Mouse (Mus musculus) intestine, embryonic 15.5 days (tissue): ENCODE results near the gene Gm31371. TPM values are rescaled to one million over a fixed set of nuclear protein-coding genes. Genes with fewer than 3 reads are reported as not detected.
"Not testable (repeated sequence)": the region's sequence is repeated elsewhere in the genome, so short reads cannot be mapped to it uniquely, and the experiment has no call there.

Experiments
- ATAC-seq: fragments of 200-750 bp; cut with Nextera tagmentation; 2 replicates; pipeline ENCODE4 v1.8.0; 2017; ENCODE audit warnings: moderate TSS enrichment, moderate library complexity
- H3K27ac ChIP-seq: fragments of 300-500 bp; sonication (generic); 2 replicates; pipeline ENCODE4 v1.5.1; 2015; ENCODE audit warnings: mild to moderate bottlenecking, inconsistent platforms
- H3K27me3 ChIP-seq: fragments of 300-500 bp; sonication (generic); replicated peaks from 2 replicates; pipeline ENCODE4 v1.6.1; 2015; ENCODE audit warnings: inconsistent platforms
- H3K36me3 ChIP-seq: fragments of 300-500 bp; sonication (generic); 2 replicates; pipeline ENCODE4 v1.6.1; 2015; ENCODE audit warnings: inconsistent platforms
- H3K4me1 ChIP-seq: fragments of 300-500 bp; sonication (generic); replicated peaks from 2 replicates; pipeline ENCODE4 v1.6.1; 2015; ENCODE audit warnings: inconsistent platforms
- H3K4me2 ChIP-seq: fragments of 300-500 bp; sonication (generic); replicated peaks from 2 replicates; pipeline ENCODE4 v1.6.1; 2015; ENCODE audit warnings: mild to moderate bottlenecking, inconsistent platforms
- H3K4me3 ChIP-seq: fragments of 300-500 bp; sonication (generic); replicated peaks from 2 replicates; pipeline ENCODE4 v1.5.1; 2015; ENCODE audit warnings: inconsistent platforms
- H3K9ac ChIP-seq: fragments of 300-500 bp; sonication (generic); 2 replicates; pipeline ENCODE4 v1.6.1; 2015; ENCODE audit warnings: inconsistent platforms
- H3K9me3 ChIP-seq: fragments of 300-500 bp; sonication (generic); 2 replicates; pipeline ENCODE4 v1.6.1; 2016; ENCODE audit warnings: inconsistent platforms
- WGBS: fragments of 180-500 bp; shearing (Covaris S2); methylation state at CpG from one replicate; pipeline ENCODE4 v1.1.7; 2015; 5-methylcytosine and 5-hydroxymethylcytosine counted together
- polyA plus RNA-seq: library from polyadenylated mRNA; unstranded; fragments of >200 nt; fragmentation: Nextera tagmentation; extraction: Ambion mirVana; gene quantifications from 2 replicates; pipeline ENCODE4 v1.2.1, GENCODE M21; 2015

Gm31371 gene
- 0.10 TPM in 1 of 2 replicates, not detected in the other for polyA plus RNA-seq

GRCm38 (mm10) chr8:19903092-19903491 is at the start of gene Gm31371:
Gene Gm31371 (plus strand): TSS chr8:19903392.
- H3K27me3 ChIP-seq, H3K4me2 ChIP-seq, H3K4me1 ChIP-seq, H3K9me3 ChIP-seq, ATAC-seq, H3K36me3 ChIP-seq, H3K9ac ChIP-seq, H3K27ac ChIP-seq, H3K4me3 ChIP-seq: not testable (repeated sequence)
- WGBS = 66% methylated on average over 2 of the region's 4 CpGs

- not testable (repeated sequence) for H3K36me3 ChIP-seq, H3K4me2 ChIP-seq, H3K4me3 ChIP-seq, H3K9me3 ChIP-seq, H3K4me1 ChIP-seq, ATAC-seq, H3K9ac ChIP-seq, H3K27me3 ChIP-seq
- H3K27ac ChIP-seq = 0 out of 2 replicates have a peak overlapping the region, but pooled peaks have one; percentile 13
- WGBS = 79% methylated on average over 7 of the region's 8 CpGs
These were observed 3.3 kb downstream of the Gm31371 start for GRCm38 (mm10) chr8:19906425-19907055.

GRCm38 (mm10) chr8:19908841-19909321 is 5.7 kb downstream of the Gm31371 start:
- not testable (repeated sequence) for H3K9ac ChIP-seq, H3K36me3 ChIP-seq, ATAC-seq, H3K4me3 ChIP-seq, H3K9me3 ChIP-seq, H3K27me3 ChIP-seq, H3K4me2 ChIP-seq, H3K27ac ChIP-seq, H3K4me1 ChIP-seq
- 75% methylated on average over 6 of the region's 6 CpGs for WGBS

- H3K4me3 ChIP-seq, H3K4me1 ChIP-seq, H3K27ac ChIP-seq, H3K4me2 ChIP-seq, H3K36me3 ChIP-seq, ATAC-seq, H3K27me3 ChIP-seq, H3K9me3 ChIP-seq, H3K9ac ChIP-seq: not testable (repeated sequence)
- WGBS = 81% methylated on average over 2 of the region's 3 CpGs
These were observed 15.9 kb downstream of the Gm31371 start for GRCm38 (mm10) chr8:19919086-19919485.

- 100% methylated on average over 1 of the region's 6 CpGs for WGBS
- not testable (repeated sequence) for H3K4me3 ChIP-seq, H3K27ac ChIP-seq, H3K9ac ChIP-seq, H3K4me1 ChIP-seq, H3K4me2 ChIP-seq, ATAC-seq, H3K27me3 ChIP-seq, H3K9me3 ChIP-seq, H3K36me3 ChIP-seq
These were observed 31.1 kb downstream of the Gm31371 start for GRCm38 (mm10) chr8:19934274-19934673.

- not testable (repeated sequence) for ATAC-seq, H3K4me1 ChIP-seq, H3K27ac ChIP-seq, H3K4me2 ChIP-seq, H3K9me3 ChIP-seq, H3K36me3 ChIP-seq, H3K27me3 ChIP-seq, H3K9ac ChIP-seq, H3K4me3 ChIP-seq
- 62% methylated on average over 2 of the region's 2 CpGs for WGBS
These were observed 32.4 kb downstream of the Gm31371 start for GRCm38 (mm10) chr8:19935541-19936030.

GRCm38 (mm10) chr8:19960935-19961334 is 57.7 kb downstream of the Gm31371 start:
- Histone ChIP-seq H3K4me3 (no peak overlapping the region), H3K4me2 (no peak overlapping the region), H3K27ac (no peak overlapping the region), H3K4me1 (no peaks in the 10 kb centered on the region), H3K9me3 (no peaks in the 10 kb centered on the region), H3K9ac (no peak overlapping the region), H3K36me3 (no peaks in the 10 kb centered on the region), H3K27me3 (no peaks in the 10 kb centered on the region)
- 78% methylated on average over 2 of the region's 2 CpGs for WGBS
- no peak for ATAC-seq

- not testable (repeated sequence) for H3K9ac ChIP-seq, H3K27ac ChIP-seq, H3K9me3 ChIP-seq, H3K4me3 ChIP-seq, H3K27me3 ChIP-seq, ATAC-seq, H3K36me3 ChIP-seq, H3K4me1 ChIP-seq, H3K4me2 ChIP-seq
- WGBS = 79% methylated on average over 2 of the region's 2 CpGs
These were observed 60.6 kb downstream of the Gm31371 start for GRCm38 (mm10) chr8:19963766-19964165.

DNA sequence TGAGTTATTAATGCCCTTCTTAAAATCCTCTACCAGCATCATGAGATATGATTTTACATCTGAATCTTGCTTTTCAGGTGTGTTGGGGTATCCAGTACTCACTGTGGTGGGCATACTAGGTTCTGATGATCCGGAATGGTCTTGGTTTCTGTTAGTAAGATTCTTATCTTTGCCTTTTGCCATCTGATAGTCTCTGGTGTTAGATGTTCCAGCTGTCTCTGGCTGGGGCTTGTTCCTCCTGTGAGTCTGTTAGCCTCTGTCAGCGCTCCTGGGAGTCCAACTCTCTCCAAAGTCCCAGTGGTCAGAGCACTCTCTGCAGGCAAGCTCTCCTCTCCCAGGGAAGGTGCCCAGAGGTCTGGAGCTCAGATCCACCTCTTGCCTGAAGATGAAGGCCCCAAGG is 65.0 kb downstream of the Gm31371 start:
- H3K4me1 ChIP-seq, H3K36me3 ChIP-seq: not testable (repeated sequence)
- 45% methylated on average over 2 of the region's 2 CpGs for WGBS

DNA sequence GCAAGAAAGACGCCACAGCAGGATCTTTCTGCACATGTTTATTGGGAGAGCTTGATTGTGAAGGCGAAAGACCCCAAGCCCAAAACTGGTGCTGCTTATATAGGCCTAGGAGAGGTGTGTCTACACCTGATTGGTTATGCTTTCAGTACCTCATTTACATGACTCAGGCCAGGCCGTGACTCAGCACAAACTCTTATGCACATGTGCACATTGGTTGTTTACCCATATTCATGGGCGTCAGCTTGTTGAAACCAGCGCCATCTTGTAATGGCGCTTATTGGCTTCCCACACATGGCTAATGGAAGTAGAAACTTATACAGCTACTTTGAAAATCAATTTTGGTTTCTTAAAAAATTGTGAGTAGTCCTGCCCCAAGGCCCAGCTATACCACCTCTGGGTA is 72.0 kb downstream of the Gm31371 start:
- H3K27me3 ChIP-seq, H3K9me3 ChIP-seq, ATAC-seq, H3K4me2 ChIP-seq, H3K27ac ChIP-seq, H3K36me3 ChIP-seq, H3K4me1 ChIP-seq, H3K9ac ChIP-seq, H3K4me3 ChIP-seq: not testable (repeated sequence)
- WGBS = 90% methylated on average over 6 of the region's 6 CpGs

More for the DNA sequence above, 65.0 kb downstream of the Gm31371 start:
- H3K27ac ChIP-seq, H3K4me2 ChIP-seq, H3K4me3 ChIP-seq, H3K27me3 ChIP-seq, ATAC-seq, H3K9ac ChIP-seq, H3K9me3 ChIP-seq: not testable (repeated sequence)

Other genes starting within 250 kb of the Gm31371 start
- gene 4930467E23Rik, start 173.8 kb upstream of the Gm31371 start, polyA plus RNA-seq = 0.21 and 0.23 TPM in 2 replicates